Comparison of ENCODE assay signal across 21 mouse cellular contexts in the genomic region with DNA sequence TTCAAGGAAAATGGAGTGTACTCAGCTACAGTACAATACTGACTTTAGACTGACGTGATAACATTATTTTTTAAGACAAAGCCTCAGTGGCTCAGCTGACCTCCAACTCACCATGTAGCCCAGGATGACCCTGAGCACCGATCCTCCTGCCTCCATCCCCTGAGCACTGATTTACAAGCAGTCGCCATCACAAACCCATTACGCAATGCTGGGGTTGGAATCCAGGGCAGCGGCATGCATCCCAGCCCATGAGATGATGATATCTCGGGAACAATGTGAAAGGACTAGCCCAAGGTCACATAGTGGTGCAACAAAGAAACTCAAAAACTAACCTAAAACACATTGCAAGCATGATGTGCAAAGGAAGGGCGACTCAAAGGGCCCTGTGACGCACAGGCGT. TPM values are rescaled to one million over a fixed set of nuclear protein-coding genes. Genes with fewer than 3 reads are reported as not detected.
DNase-seq lines count a peak whose midpoint lies in the region; ATAC-seq and TF ChIP-seq lines count a peak whose summit lies in the region.
"Had no signal": no experiment of that assay in that cellular context is flagged by ENCODE, and none has a peak within 500 bp of the region (broad histone marks: within the 10 kb centered on the region; RNA-seq: fewer than 3 reads in every experiment).

No protein-coding gene starts in this region.

- no peak overlapping the region for H3K4me2 ChIP-seq in heart, postnatal 0 days (ENCODE audit: low read depth, low read length)
- H3K4me2 ChIP-seq in intestine, postnatal 0 days (replicated peaks; ENCODE audit: low read depth) = no peak overlapping the region
- H3K4me2 ChIP-seq: forebrain, embryonic 13.5 days; heart, embryonic 13.5 days; hindbrain, embryonic 12.5 days had no signal

- no peak for ATAC-seq in heart, postnatal 0 days (ENCODE audit: insufficient read depth, low read depth)
- ATAC-seq in intestine, postnatal 0 days = no peak
- ATAC-seq: forebrain, embryonic 13.5 days; forebrain, postnatal 0 days; hindbrain, embryonic 16.5 days; inflammation-experienced regulatory T-cells, adult 6 months had no signal

- no peaks in the 10 kb centered on the region for H3K27me3 ChIP-seq in heart, postnatal 0 days (ENCODE audit: control insufficient read depth, insufficient read depth, low read length)
- no peaks in the 10 kb centered on the region for H3K27me3 ChIP-seq in C2C12 (ENCODE audit: control insufficient read depth, insufficient read depth, insufficient read length)
- H3K27me3 ChIP-seq in intestine, postnatal 0 days (replicated peaks; ENCODE audit: control insufficient read depth, insufficient read depth, low read length) = no peaks in the 10 kb centered on the region
- H3K27me3 ChIP-seq: CH12.LX; forebrain, embryonic 13.5 days; heart, embryonic 13.5 days; hindbrain, embryonic 12.5 days had no signal

- H3K79me2 ChIP-seq in C2C12 (ENCODE audit: control insufficient read depth, insufficient read depth) = no peaks in the 10 kb centered on the region

- no peak overlapping the region for H3K4me3 ChIP-seq in heart, postnatal 0 days (ENCODE audit: low read depth, low read length)
- no peak overlapping the region for H3K4me3 ChIP-seq in C2C12 (ENCODE audit: insufficient read depth, poor library complexity, severe bottlenecking)
- no peak overlapping the region for H3K4me3 ChIP-seq in intestine, postnatal 0 days (ENCODE audit: low read depth, low read length)
- H3K4me3 ChIP-seq: embryonic facial prominence, embryonic 10.5 days; forebrain, embryonic 13.5 days; gastrocnemius, adult 2 months; heart, embryonic 13.5 days; hindbrain, embryonic 12.5 days had no signal

- H3K4me1 ChIP-seq in heart, postnatal 0 days (ENCODE audit: control insufficient read depth, insufficient read depth) = no peaks in the 10 kb centered on the region
- no peaks in the 10 kb centered on the region for H3K4me1 ChIP-seq in intestine, postnatal 0 days (replicated peaks; ENCODE audit: control insufficient read depth, insufficient read depth, low read length)
- H3K4me1 ChIP-seq: embryonic facial prominence, embryonic 10.5 days; heart, embryonic 13.5 days; hindbrain, embryonic 12.5 days had no signal

- TF ChIP-seq CTCF in heart, postnatal 0 days (IDR thresholded peaks at IDR 0.05; ENCODE audit: low read depth) = no peak
- no peak for TF ChIP-seq CTCF in C2C12 (IDR thresholded peaks at IDR 0.05; ENCODE audit: control insufficient read depth, insufficient read depth, insufficient read length)
- no peak for TF ChIP-seq CTCF in intestine, postnatal 0 days (IDR thresholded peaks at IDR 0.05; ENCODE audit: low read depth)

- no peak overlapping the region for H3ac ChIP-seq in C2C12 (ENCODE audit: control insufficient read depth, insufficient read length, low read depth)

- no peak overlapping the region for H3K9ac ChIP-seq in heart, postnatal 0 days (replicated peaks; ENCODE audit: low read depth, low read length)
- no peak overlapping the region for H3K9ac ChIP-seq in intestine, postnatal 0 days (ENCODE audit: low read depth, low read length)
- H3K9ac ChIP-seq: forebrain, embryonic 13.5 days; forebrain, postnatal 0 days; heart, embryonic 13.5 days; hindbrain, embryonic 12.5 days had no signal

- 84% methylated on average over 9 of the region's 9 CpGs for WGBS in heart, postnatal 0 days
- 87% methylated on average over 9 of the region's 9 CpGs for WGBS in intestine, postnatal 0 days

- no peaks in the 10 kb centered on the region for H3K79me3 ChIP-seq in C2C12 (ENCODE audit: low read depth)

- peak overlapping the region; percentile 48 for H3K27ac ChIP-seq in heart, postnatal 0 days (ENCODE audit: low read depth)
- H3K27ac ChIP-seq in intestine, postnatal 0 days (ENCODE audit: low read depth, low read length) = no peak overlapping the region
- H3K27ac ChIP-seq: embryonic facial prominence, embryonic 10.5 days; forebrain, embryonic 13.5 days; gastrocnemius, adult 2 months; heart, embryonic 13.5 days; hindbrain, embryonic 12.5 days had no signal

- TF ChIP-seq EP300 in heart, postnatal 0 days (IDR thresholded peaks at IDR 0.05; ENCODE audit: low read depth) = no peak

- no peaks in the 10 kb centered on the region for H3K9me3 ChIP-seq in heart, postnatal 0 days (replicated peaks; ENCODE audit: control insufficient read depth, low read length)
- H3K9me3 ChIP-seq in intestine, postnatal 0 days (ENCODE audit: control insufficient read depth) = no peaks in the 10 kb centered on the region
- H3K9me3 ChIP-seq: embryonic facial prominence, embryonic 10.5 days; forebrain, embryonic 13.5 days; heart, embryonic 13.5 days; hindbrain, embryonic 12.5 days had no signal

- DNase-seq in heart, postnatal 0 days (ENCODE audit: low spot score) = no peak
- no peak for DNase-seq in heart, adult 18-20 months
- peak; percentile 69 for DNase-seq in adrenal gland, adult 8-10 months
- DNase-seq in adrenal gland, postnatal 36 days = peak; percentile 56 to 78
- DNase-seq in gastrocnemius, adult 18-20 months (ENCODE audit: low spot score) = no peak
- DNase-seq: cerebellum, adult 18-20 months; cerebellum, adult 9-11 months; cerebellum, postnatal 36 days; forebrain, postnatal 0 days; gastrocnemius, adult 2 months; gastrocnemius, postnatal 25 days; heart, postnatal 4 days had no signal

- H3K36me3 ChIP-seq in heart, postnatal 0 days (replicated peaks; ENCODE audit: control insufficient read depth, insufficient read depth, low read length) = 0 out of 2 replicates have a peak, but pooled peaks cover 5% of the 10 kb centered on the region
- H3K36me3 ChIP-seq in C2C12 (ENCODE audit: control insufficient read depth, insufficient read depth) = peaks cover 44% of the 10 kb centered on the region
- H3K36me3 ChIP-seq in intestine, postnatal 0 days (ENCODE audit: control insufficient read depth, insufficient read depth) = peaks cover 10% of the 10 kb centered on the region; the same call in 1 of the 2 replicates

TF ChIP-seq in C2C12, 6 proteins besides CTCF, POLR2A, EP300 and RAD21:
- TF ChIP-seq CEBPB (IDR thresholded peaks at IDR 0.05; ENCODE audit: low read depth) (peak; percentile 18), MYOD1 (IDR thresholded peaks at IDR 0.05; ENCODE audit: control insufficient read depth, insufficient read length, low read depth) (no peak)

RNA-seq across cellular contexts. Expression of a gene that starts 22.1 kb away (rescaled TPM):
- total RNA-seq in heart, postnatal 0 days (2014; rRNA removed; ENCODE audit: low replicate concordance) = 0.89 and 3.9 TPM in 2 replicates
- 4.0 and 4.2 TPM in 2 replicates for polyA plus RNA-seq in heart, postnatal 0 days (2015; fragmentation: Nextera tagmentation; extraction: Ambion mirVana)
- 1 to 10 TPM; 1.8 to 1.9 TPM for total RNA-seq in heart, adult 18-20 months (2021)
- 13.0 TPM for polyA plus RNA-seq in C2C12 (2012; fragmentation: generic; extraction: Trizol)
- 10 to 100 TPM; 13.6 to 17.0 (median 14.6) TPM for total RNA-seq in adrenal gland, adult 8-10 months (2022)
- total RNA-seq in adrenal gland, postnatal 36 days (2021) = 10 to 100 TPM; 13.5 to 15.7 TPM
- 3.7 and 5.1 TPM in 2 replicates for polyA plus RNA-seq in intestine, postnatal 0 days (2015; fragmentation: Nextera tagmentation; extraction: Ambion mirVana)
- total RNA-seq in gastrocnemius, adult 18-20 months (2021) = 1 to 10 TPM; 1.2 to 1.3 TPM

RNA-seq across cellular contexts. Expression of a gene that starts 22.1 kb away (rescaled TPM):
- 20.4 and 25.5 TPM in 2 replicates for total RNA-seq in heart, postnatal 0 days (2014; rRNA removed; ENCODE audit: low replicate concordance)
- 12.9 and 15.0 TPM in 2 replicates for polyA plus RNA-seq in heart, postnatal 0 days (2015; fragmentation: Nextera tagmentation; extraction: Ambion mirVana)
- 10 to 100 TPM; 19.7 to 22.1 TPM for total RNA-seq in heart, adult 18-20 months (2021)
- polyA plus RNA-seq in C2C12 (2012; fragmentation: generic; extraction: Trizol) = 27.2 TPM
- 10 to 100 TPM; 33.3 to 43.6 (median 39.4) TPM for total RNA-seq in adrenal gland, adult 8-10 months (2022)
- 10 to 100 TPM; 26.9 to 33.0 TPM for total RNA-seq in adrenal gland, postnatal 36 days (2021)
- 9.7 and 10.2 TPM in 2 replicates for polyA plus RNA-seq in intestine, postnatal 0 days (2015; fragmentation: Nextera tagmentation; extraction: Ambion mirVana)
- total RNA-seq in gastrocnemius, adult 18-20 months (2021) = 10 to 100 TPM; 24.8 to 25.5 TPM

RNA-seq across cellular contexts. Expression of a gene that starts 40.8 kb away (rescaled TPM):
- 27.9 and 34.3 TPM in 2 replicates for total RNA-seq in heart, postnatal 0 days (2014; rRNA removed; ENCODE audit: low replicate concordance)
- polyA plus RNA-seq in heart, postnatal 0 days (2015; fragmentation: Nextera tagmentation; extraction: Ambion mirVana) = 34.4 and 35.5 TPM in 2 replicates
- total RNA-seq in heart, adult 18-20 months (2021) = 10 to 100 TPM; 24.8 to 37.8 TPM
- 15.5 TPM for polyA plus RNA-seq in C2C12 (2012; fragmentation: generic; extraction: Trizol)
- 10 to 100 TPM; 18.0 to 21.3 (median 20.2) TPM for total RNA-seq in adrenal gland, adult 8-10 months (2022)
- total RNA-seq in adrenal gland, postnatal 36 days (2021) = 10 to 100 TPM; 24.3 to 33.9 TPM
- polyA plus RNA-seq in intestine, postnatal 0 days (2015; fragmentation: Nextera tagmentation; extraction: Ambion mirVana) = 9.7 and 10.1 TPM in 2 replicates
- 10 to 100 TPM in 1 of 2 experiments, 1 to 10 TPM in 1; 9.2 to 10.0 TPM for total RNA-seq in gastrocnemius, adult 18-20 months (2021)

Comparison
In these comparisons a context has a peak if more than half of its experiments do, and no peak if none do; other contexts are left out.
1. DNase-seq: peak in adrenal gland, adult 8-10 months (single experiment) and adrenal gland, postnatal 36 days (2 of 2); none in heart, postnatal 0 days (single experiment), heart, adult 18-20 months (0 of 2) and gastrocnemius, adult 18-20 months (single experiment).